Mouse (Mus musculus): ENCODE data around the gene Fam124b.

Gene Fam124b

DNA sequence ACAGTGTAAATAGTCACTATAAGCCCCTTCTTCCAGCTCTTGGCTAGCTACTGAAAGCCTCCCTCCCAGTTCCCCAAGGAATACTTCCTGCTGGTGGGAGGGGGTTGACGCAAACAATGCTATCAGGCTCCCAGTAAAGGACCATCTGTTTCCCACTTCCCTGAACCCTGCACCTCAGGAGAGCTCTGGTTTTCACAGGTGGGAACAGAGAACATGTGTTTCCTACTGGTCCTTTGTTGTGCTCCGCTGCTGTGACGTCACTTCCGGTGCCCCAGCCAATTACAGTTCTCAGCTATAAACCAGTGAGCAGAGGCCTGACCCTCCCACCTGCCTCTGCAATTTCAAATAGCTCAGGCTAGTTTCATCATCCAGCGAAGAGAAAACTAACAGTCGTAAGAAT lies at the start of gene Fam124b:
Gene Fam124b (minus strand): TSS at position 206 of the 400 bp plus-strand sequence.
- DNase-seq, result no peak

DNA sequence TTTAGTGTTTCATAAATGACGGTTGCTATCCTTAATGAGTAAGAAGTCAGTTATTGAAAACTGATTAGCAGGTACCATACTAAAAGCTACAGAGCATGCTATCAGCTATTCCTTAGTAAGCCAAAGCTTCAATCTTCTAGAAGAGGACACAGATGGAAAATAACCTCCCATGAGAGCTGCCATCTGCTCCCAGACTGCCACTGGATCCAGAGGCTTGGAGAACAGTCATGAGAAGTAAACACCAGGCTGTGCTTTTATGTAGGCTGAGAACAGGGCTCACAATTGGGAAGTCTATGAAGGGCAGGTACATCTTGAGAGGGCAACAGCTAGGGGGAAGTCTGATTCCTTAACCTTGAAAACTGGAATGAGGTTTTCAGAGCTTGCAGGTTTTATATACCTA lies 42.2 kb upstream of the Fam124b start:
- DNase-seq, result no peak

GRCm38 (mm10) chr1:80258632-80259031 lies 40.4 kb upstream of the Fam124b start:
- no peak for DNase-seq

- no peak for DNase-seq
These were observed 35.0 kb upstream of the Fam124b start for GRCm38 (mm10) chr1:80253309-80253708.

DNA sequence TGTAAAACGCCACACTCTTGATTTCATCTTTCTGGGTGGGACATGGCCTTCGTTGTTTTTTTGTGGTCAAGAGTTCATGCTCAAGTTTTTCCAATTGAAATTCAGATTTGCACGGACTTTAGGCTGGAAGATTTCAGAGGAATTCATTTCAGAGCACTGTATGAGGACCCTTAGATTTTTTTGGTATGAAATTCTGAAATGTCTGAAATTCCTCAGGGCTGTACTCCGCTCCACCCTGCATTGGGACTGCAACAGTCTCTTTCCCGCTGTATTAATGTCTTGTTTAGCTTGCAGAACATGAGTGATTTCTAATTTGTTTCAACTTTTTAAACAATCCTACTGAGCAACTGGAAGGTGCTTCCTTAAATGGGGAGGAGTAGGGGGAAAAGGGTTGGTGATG lies 32.0 kb upstream of the Fam124b start:
- no peak for DNase-seq

DNA sequence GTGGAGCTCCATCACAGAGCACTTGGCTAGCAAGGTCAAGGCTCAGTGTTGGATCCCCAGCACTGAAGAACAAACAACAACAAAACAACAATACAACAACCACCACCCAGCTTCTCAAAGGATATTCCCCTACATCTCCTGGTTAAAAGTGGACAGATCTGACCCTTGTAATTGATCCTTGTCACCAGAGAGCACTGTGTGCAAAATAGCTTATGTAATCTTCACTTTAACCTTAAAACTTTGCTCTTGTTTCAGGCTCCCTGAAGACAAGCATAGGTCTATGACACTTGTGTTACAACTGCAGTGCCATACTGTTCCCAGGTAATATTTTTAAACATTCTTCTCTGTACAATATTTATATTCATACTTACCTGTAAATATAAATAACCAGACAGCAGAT lies 28.9 kb upstream of the Fam124b start:
- no peak for DNase-seq

GRCm38 (mm10) chr1:80244123-80244522 lies 25.9 kb upstream of the Fam124b start:
- no peak for DNase-seq

DNA sequence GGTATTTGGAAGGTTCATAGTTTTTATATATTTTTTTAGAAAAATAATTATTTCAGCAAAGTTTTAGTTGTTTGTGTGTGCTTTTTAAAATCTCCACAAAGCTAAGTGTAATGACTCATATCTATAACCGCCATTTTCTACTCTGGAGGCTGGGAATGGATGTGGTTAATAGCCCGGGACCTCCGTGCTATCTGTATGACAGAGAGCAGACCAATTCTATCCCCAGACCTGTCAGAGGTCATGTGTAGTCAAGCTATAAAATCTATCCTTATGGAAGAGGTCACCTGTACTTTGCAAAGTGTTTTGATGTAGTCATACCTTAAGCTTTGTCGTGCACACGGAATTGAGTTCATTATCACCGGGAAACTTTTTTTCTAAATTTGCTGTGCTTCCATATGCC lies 23.3 kb upstream of the Fam124b start:
- no peak for DNase-seq

- DNase-seq, result no peak
These were observed 21.9 kb upstream of the Fam124b start for GRCm38 (mm10) chr1:80240017-80240660.

DNA sequence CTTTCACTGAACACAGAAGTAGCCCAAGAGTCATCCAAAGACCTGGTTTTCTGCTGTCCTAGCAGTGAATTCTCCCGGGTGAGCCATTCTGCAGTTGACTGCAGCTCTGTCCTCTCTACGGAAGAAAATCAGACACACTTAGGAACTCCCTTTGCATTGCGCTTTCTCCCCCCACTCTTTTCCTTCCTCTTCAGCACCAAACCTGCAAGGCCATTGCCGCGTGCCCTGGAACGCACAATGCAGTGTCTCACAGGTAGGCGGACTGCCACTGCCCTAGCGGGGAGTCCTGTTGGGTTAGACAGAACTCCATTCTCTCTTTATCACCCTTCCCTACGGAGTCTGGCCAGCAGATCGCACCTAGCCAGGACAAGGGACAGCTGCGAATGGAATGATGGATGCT lies 21.2 kb upstream of the Fam124b start:
- no peak for DNase-seq

DNA sequence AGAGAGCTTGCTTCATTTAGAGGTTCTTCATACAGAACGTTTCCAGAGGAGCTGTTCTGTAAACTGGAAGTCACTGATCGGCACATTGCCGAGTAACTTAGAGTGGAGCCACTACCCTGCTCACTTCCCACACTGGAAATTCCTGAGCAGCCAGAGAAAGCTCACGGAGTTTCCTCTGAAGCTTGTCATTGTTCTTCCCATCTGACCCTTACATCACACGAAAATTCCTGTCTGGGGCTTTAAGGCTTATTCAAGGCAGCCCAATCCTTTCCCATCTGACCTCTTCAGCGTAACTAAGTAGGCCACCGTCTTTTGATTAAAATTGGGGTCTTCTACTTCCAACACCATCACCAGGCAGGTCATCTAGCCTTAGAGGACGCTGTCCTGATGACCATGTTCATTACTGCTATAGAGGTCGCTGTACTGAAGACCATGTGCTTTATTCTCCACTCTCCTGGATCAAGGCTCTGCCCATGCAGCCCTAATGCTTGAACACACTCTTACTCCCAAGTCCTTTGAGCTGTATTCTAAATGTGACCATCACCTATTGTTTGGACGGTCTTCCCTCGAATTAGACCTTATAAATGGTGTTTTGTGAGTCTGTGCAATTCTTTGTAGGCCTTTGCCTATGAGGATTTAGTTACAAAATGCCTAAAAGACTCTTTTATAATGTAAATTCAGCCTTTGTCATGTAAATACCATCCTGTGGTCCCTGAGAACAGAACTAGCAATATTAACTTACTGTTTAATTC lies 18.9 kb upstream of the Fam124b start:
- no peak for DNase-seq

DNA sequence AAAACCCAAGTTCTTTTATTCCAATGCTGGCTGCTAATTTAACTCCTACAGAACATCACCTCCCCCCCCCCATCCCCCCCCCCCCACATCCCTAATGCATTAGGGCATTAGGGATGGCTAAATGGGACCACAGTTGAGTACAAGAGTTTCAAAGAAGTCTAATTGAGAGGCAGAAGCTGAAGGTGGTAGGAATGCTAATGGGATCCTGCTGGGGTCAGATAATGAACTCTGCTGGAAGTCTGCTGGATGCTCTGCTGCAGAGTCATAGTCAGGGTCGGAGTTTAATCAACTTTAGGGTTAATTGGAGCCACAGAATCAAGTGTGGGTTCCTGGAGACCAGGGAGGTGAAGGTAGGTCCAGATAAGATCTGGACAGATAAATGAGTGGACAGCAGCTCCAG lies 17.9 kb upstream of the Fam124b start:
- DNase-seq, result no peak

- no peak for DNase-seq
These were observed 12.3 kb upstream of the Fam124b start for GRCm38 (mm10) chr1:80230612-80231011.

- no peak for DNase-seq
These were observed 6.7 kb upstream of the Fam124b start for GRCm38 (mm10) chr1:80224839-80225412.

DNA sequence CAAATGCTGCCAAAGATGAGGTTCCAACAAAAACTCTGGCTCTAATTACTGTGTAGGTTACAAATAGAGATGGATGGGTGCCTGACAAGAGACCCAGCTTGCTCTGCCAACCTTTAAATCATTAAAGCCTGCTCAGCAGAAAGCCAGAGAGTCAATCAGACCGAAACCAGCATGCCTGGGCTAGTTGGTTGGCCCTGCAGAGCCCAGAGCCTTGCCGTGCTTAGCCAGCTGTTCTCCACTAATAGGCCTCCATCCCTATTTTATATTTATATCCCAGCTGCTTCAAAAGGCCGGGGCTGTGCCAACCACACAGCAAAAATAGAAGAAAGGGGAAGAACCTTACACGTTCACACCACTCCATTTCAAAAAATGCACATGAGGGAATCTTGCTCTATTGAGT lies 2.9 kb upstream of the Fam124b start:
- DNase-seq, result no peak

DNA sequence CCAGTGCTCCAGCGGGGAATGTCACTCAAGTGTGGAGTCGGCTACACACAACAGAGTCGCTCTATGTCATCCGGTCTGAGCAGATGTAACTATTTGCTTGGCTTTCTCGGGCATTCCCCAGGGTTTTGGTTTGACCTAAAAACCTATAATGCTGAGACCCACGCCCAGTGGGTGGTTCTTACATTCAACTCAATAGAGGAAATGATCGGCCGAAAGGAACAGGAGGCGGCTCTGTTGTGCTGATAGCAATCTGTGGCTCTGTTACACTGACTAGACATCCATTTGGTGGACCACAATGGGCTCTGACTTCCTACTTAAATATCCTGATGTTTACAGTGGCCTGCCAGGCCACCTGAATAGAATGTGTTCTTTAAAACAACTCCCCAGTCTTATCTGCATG lies 4.4 kb downstream of the Fam124b start:
- DNase-seq, result no peak

DNA sequence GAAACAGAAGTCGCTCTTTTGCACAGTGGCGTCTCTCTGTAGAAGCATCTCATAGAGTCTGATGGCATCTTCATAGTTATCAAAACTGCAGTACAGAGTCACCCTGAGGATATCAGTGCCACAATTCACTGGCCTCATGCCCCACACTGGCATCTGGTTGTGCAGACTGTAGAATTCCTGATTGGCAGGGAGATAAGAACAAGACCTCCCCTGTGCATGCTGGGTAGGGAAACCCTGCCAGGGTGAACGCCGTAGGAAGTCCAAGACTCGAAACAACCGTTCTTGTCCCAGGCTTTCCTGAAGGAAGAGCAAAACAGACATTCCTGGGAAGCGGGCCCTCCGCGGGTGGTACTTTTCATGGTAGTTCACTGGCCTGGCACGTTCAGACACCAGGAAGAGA lies 5.1 kb downstream of the Fam124b start:
- DNase-seq, result no peak

DNA sequence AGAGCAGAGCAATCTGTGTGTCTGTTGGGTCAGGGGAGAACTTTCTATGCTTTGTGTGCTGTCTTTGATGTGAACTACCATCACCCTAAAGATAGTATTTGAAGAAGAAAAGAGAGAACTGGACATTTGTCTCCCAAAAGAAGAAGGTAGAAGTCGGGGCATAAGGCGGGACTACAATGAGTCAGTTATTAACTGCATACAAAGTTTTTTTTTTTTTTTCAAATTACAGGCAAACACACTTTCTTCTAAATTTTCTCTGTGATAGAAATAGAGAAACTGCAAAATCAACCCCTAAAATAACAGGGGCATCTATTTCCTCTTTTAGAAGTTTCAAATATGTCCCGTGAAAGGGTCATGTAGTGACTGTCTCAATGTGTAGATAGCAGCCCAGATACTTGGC lies 16.0 kb downstream of the Fam124b start:
- DNase-seq, result no peak

DNA sequence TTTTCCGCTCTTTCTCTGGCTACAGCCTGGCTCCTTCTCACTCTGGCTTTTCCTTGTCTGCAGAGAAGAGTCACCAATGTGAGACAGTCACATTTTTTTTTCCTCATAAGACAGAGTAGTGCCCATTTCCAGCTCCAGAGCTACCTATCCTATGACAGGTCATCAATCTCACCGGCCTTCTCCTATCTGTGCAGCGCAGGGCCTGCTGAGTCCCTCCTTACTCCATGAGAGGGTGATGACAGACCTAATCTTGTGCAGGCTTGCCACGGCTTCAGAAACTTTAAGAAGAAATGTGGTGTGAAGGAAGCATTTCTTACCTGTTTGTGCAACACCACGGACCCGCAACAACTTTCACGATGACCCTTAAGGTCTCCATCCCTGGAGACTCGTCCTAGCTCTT lies 25.4 kb downstream of the Fam124b start:
- no peak for DNase-seq

DNA sequence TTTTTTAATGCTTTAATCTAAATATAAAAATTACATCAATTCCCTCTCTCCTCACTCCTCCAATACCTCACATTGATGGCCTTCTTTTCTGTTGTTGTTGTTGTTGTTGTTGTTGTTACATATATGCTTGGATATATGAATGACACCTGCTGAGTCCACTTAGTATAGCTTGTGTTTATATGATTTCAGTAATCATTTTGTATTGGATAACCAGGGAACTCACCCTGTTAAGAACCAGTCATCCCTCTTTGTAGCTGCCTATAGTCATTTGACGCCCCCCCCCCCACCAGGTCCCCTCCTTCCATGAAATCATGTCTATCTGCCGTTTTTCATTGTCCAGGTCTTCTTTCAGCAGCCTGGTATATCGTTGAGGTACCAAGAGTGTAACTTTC lies 36.9 kb downstream of the Fam124b start:
- DNase-seq, result no peak

DNA sequence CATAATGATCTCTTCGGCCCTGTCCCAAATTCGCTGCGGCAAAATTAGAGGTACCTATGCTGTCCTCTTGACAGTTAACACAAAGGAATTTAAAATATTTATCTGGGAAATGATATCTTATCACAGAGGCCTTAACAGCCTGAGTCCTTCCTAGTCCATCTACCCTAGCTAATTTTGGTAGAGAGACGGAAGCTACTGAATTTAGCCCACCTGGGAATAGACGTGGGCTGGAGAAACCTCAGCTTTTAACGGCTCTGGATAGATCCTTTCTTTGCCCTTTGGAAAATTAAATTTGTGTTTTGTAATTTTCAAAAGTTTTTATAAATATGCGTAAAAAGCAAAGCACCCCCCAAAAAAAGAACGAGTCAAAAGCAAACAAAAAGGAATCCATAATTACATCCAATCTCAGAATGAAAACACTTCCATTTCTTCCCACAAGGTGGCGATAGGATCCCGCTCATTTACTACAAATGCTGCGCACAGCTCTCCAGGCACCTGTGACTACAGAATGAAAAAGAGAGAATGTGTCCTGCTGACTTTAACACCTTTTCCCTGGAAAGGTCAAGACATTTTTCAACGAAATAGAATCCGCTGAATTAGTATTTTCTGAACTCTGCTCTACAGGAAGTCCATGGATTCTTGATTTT lies 37.4 kb downstream of the Fam124b start:
- DNase-seq, result peak in 1 of 2 experiments; percentile 43

DNA sequence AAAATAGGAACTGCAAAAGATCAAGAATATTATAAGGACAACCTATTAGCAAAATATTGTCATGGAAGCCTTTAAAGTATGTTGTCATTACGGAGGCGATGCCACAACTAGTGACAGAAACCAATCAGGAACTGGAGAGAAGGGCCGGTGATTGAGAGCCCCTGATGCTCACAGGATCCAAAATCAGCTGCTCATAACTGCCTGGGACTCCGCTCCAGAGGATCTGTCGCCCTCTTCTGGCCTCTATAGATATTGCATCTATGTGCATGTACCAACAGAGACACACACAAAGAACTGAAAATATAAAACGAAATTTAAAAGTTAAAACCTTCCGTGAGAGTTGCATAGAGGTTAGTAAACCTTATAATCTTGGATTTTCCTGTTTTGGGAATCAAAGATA lies 38.1 kb downstream of the Fam124b start:
- no peak for DNase-seq

- DNase-seq, result no peak
These were observed 40.5 kb downstream of the Fam124b start for GRCm38 (mm10) chr1:80177651-80178382.
